Mouse (Mus musculus) Muller cell, postnatal 12 days (primary cell): ENCODE measurements around the gene Rbm7.
A peak's percentile ranks its signal among the peaks of the same experiment; 100 is the strongest.
"Not testable (repeated sequence)": the region's sequence is repeated elsewhere in the genome, so short reads cannot be mapped to it uniquely, and the experiment has no call there.

ENCODE experiments used
- DNase-seq: peaks from one replicate; pipeline ENCODE4 v3.0.0-alpha.2; 2015; ENCODE audit errors: inconsistent ontology term

Gene Rbm7

DNA sequence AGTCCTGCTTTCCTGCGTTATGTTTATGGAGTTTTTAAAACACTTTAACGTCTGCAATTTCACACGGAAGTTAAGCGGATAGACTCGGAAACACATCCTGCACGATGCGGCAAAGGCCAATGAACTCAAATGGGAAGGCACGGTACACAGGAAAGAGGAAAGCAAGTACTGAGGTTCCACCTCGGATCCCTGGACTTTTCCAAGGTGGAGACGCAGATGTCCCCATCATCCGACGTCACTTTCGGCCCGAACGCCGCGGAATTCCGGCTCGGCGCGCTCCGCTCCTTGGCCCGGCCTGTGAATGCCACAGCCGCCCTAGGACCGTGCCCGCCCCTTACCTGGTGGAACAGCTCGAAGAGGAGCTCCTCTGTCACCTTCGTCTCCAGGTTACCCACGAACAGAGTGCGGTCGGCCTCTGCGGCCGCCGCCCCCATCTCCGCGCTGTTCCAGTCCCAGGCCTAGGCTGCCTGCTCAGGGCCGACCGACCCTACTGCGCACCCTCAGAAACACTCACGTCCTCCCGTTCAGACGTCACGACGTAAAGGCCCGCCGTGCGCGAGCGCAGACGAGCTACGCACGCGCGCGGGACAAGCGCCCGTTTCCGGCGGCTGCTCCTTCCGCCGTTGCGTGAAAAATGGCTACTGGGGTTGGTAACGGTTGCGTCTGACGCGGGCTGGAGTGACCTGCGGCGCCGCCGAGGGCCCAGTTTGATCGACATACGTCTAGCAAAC is at the start of gene Rbm7, which contains the start of gene Gm5617:
Gene Rbm7, minus strand, starts transcription at position 483 of the 731 bp plus-strand sequence.
Gene Gm5617, plus strand, starts transcription at position 626 of the 731 bp plus-strand sequence.
- DNase-seq = peak; percentile 95

DNA sequence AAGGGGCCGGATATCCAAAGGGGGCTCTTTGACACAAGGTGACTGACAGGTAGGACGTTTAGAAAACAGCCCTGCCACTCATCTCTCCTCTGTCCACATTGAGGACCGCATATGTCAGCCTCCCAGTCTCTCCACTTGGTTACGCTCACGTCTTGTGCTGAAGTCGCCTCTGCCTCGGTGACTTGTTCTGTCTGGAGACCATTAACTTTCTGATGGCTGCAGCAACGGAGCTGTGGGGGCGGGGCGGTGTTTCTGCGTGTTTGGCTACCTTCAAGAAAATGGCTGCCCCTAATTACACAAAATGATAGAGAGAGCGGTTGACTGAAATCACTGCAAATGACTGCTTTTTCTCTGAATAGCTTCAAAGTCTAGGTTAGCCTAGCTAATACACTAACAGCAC is 43.6 kb upstream of the Rbm7 start:
- no peak for DNase-seq

DNA sequence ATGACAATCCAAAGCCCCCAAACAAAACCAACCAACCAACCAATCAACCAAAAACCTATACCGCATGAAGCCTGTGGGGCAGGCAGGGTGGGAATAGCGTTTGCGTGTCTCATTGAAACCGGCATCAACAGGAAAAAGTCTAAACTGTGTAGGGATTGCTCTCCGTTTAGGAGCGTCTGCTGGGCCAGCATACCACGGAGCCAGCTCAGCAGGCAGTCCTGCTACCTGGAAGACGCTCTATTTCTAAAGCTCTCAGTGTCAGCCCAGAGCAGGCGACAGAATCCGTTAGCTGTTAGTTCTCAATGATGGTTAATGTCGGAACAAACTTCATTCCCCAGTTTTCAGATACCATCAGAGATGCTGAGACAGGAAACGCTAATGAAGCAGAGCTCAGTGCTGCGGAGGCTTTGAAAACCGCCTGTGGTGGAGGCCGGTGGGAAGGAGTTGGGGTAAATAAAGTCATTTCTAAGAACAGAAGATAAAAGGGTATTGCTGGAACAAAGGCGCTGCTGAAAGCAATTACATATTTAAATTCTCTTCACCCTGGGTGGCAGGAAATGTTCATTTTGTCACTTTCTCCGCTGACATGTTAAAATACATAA is 43.0 kb upstream of the Rbm7 start:
- DNase-seq = no peak

DNA sequence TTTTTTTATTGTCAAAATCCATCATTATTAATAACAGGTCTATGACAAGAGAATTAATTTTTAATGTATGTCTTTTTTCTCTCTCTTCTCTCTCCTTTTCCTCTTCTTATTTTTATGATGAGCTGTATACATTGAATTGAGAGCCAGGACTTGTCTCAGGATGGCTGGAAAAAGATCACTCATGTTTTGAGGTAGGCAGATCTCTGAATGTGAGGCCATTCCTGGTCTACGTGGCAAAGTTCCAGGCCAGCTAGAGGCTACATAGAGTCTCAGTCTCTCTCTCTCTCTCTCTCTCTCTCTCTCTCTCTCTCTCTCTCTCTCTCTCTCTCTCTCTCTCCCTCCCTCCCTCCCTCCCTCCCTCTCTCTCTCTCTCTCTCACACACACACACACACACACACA is 42.5 kb upstream of the Rbm7 start:
- not testable (repeated sequence) for DNase-seq

DNA sequence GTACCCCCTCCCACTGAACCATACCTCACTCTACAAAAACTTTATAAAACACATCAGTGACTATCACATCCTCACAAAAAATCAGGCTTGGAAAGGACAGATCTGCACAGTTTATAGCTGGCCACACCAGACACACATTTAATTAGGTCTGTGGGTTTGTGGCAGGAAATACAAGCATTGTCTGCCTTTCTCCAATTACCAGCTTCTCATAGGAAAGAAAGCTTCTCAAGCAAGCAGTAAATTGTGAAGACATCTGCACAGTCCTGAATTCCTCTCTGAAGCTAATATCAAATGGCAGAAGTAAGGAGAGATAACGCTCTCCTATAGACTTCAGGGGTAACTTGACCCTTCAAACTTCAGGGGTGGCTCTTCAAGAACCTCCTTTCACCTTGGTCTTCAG is 41.3 kb upstream of the Rbm7 start:
- peak; percentile 27 for DNase-seq

DNA sequence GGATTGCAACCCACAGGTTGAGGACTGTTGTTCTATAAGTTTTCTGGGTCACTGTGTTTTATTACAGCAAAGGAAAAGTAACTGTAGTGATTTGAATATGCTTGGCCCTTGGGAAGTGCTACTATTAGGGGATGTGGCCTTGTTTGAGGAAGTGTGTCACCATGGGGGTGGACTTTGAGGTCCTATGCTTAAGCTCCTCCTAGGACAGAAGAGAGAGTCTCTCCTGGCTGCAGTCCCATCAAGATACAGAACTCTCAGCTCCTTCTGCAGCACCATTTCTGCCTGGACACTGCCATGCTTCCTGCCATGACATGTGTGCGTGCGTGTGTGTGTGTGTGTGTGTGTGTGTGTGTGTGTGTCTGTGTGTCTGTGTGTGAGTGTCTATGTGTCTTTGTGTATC is 37.6 kb upstream of the Rbm7 start:
- DNase-seq = no peak

DNA sequence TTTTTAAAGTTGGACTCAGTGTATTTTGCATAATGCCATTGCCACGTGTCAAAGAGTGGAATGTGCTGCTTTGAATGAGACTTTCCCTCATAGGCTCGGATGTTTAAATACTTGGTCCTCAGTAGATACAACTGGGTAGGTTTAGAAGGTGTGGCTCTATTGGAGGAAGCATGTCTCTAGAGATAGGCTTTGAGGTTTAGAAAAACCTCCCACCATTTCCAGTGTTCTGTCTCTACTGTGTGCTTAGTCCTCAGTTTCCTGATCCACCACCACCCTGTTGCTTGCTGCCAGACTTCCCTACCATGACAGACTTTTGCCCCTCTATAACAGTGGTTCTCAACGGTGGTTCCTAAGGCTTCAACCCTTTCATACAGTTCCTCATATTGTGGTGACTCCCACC is 37.1 kb upstream of the Rbm7 start:
- DNase-seq = no peak

DNA sequence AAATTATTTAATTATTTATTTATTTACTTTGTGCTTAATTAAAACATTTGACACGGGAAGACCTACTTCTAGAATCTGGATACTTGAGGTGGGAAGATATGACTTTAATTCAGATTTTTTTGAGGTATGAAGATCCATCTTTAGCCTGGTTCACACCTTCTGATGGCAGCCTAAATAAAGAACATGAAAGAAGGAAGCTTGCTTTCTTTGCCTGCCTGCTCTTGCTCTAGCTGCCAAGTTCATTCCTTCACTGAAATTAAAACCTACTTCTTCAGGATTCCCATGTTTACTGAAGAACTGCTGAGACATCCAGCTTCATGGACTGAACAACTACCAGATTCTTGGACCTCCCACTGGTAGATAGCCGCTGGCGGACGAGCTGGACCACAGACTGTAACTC is 36.2 kb upstream of the Rbm7 start:
- no peak for DNase-seq

DNA sequence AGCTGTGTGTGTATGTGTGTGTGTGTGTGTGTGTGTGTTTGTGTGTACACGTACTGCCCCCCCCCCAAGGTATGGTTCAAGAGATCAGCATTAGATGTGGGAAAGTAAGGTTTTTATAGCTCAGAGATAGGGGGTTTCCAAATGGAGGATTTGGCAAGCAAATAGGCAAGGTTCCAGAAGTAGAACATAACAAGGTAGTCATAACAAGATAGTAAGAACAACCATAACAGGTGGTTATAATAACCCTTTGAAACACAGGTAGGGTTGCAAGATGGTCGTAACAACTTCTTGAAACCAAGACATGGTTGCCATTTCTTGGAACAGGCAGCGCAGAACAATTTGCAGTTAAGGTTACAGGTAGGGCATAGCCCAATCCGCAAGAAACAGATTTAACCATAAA is 31.4 kb upstream of the Rbm7 start:
- DNase-seq = no peak

DNA sequence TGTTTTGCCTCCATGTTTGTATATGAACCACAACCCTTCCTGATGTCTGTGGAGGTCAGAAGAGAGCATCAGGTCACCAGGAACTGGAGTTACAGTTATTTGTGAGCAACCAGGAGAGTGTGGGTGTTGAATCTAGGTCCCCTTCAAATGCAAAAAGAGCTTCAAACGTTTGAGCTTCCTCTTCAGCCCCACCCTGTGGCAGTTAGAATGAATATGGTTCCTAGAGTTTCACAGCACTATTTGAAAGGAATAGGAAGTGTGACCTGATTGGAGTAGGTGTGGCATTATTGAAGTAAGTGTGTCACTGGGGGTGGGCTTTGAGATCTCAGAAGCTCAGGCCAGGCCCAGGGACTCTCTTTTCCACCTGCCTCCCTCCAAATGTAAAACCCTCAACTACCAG is 30.5 kb upstream of the Rbm7 start:
- DNase-seq = no peak

DNA sequence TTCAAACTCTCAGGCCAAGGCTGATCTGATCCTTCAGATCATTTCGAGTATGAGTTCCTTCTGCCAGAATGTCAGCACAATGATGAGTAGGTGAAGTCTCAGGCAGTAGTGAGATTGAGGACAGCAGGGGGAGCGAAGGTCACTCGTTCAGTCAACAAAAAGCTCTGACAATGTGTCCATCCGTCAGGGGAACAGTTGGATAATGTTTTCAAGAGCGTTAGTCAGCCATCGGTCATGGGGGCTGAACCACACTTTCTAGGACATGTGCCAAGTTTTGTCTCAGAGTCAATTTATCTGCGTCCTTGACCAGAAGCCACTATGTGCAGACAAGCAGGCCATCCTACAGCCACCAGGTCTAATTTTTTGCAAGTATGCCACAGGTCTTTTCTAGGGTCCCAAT is 25.3 kb upstream of the Rbm7 start:
- DNase-seq = not testable (repeated sequence)

DNA sequence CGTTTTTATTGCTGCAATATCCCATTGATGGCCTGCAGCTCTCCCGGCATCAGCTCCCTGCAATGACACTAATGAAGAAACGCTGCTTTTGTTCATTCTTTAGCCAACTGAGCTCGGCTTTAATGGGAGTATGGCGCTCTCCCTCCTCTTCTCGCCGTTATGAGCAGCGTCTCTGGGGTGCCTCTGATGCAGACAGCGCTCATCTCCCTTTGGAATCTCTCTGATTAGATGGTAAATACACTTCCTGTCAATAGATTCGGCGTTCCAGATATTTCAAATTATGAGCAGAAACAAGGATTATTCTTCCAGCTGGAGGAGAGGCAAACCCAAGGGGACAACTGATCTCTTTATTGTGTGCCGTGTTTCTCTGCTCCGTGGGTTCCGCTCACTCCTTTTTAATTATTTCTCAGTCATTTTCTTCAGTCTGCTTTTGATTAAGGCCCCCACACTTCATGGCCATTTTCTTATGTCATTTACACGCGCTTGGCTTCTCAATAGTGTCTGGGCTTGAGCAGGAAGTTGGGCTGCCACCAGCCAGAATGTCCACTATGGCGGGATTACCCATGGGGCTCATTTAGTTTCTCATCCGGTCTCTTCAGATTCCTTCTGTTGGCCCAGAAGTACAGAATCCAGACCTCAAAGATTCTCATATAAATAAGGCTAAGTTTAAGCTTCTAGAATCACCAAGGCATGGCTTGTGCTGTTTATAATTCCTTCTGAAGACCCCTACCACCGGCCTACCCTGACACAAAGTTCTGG is 22.5 kb upstream of the Rbm7 start:
- peak; percentile 40 for DNase-seq

DNA sequence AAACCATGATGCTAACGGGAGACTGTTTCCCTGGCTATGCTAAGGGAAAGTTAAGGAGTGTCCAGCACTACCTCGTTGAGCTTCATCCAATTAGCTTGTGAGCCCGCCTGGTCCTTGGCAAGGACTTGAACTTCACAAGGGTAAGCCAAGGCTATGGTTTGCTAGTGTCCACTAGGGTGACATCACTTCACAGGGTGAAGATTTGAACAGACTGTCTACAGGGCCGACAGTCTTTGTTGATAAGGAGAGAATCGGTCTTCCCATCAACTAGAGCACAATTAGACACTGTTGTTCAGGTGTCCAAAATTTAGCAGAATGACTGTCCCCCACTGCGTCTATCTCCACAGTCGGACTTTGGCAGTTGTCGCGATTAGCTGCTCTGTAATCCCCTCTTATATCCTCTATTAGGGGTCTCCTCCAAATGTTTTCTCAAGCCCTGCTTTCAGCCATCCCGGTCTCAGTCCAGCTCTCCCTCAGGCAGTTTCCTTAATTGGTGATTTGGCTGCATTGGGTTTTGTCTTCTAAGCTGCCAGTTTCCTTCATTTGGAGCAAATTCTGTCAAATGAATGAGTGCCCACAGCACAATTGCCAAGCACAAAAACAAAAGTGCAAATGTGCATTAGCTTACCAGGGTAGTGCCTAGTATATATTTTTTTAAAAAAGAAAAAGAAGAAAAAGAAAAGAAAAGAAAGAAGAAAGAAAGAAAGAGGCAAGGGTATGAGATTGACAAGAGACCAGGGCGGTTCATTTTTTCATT is 21.7 kb upstream of the Rbm7 start:
- peak; percentile 43 for DNase-seq

DNA sequence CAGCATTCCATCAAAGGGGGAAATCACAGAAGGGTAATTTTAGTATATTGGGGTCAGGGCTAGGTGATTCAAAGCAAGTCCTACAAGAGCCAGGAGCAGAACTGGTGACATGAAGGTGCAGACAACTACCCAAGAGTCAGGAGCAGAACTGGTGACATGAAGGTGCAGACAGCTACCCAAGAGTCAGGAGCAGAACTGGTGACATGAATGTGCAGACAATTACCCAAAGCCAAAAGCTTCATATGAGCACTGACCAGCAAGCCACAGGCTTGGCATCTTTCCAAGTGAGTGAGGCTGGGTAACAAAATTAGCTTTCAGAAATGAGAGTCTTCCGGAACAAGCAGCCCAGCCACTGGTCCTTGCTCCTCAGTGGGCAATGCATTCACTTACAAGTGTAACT is 20.2 kb upstream of the Rbm7 start:
- DNase-seq = peak; percentile 73

DNA sequence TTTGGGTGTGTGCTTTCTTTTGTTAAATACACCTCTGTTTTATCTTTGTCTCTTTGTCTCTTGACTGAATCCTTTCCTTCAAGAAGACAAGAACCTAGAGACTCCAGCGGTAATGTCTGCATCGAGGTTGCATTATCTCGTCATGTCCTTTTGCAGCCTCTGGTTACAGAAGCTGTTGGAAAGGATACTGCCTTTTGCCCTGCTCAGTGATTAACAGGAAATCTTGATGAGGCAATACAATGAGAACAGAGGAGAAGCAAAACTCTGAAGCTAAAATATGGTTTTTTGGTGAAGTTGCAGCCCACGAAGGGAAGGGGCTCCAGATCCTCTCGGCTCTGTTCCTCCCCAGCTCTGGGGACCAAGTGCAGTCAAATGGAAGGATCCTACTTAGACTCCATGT is 15.0 kb upstream of the Rbm7 start:
- DNase-seq = no peak

DNA sequence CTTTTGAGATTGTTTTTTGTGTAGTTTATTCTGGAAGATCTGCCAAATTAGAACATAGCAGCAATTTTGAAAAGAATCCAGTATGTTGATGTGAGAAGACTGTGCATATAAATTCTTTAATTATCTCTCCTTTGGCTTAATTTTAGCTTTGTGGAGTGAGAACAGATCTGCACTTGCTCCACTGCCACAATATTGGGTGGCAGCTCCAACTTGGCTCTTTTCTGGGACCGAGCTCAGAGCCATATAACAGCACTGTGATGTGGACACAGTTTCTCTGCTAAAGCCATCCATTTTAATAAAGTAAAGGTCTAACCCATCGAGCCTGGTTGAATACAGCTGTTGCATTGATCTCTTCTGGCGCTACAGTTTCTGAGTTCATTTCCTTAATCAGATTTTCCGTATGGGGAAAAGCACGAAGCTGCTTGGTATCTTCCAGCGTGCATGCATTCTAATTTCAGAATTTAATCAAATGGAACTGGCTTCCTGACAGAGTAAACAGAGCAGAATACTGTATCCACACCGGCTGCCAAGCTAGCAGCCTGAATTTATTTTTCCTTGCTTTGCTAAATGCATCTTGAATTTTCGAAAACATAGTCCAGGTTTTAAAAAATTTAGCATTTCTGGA is 9.8 kb upstream of the Rbm7 start:
- no peak for DNase-seq

DNA sequence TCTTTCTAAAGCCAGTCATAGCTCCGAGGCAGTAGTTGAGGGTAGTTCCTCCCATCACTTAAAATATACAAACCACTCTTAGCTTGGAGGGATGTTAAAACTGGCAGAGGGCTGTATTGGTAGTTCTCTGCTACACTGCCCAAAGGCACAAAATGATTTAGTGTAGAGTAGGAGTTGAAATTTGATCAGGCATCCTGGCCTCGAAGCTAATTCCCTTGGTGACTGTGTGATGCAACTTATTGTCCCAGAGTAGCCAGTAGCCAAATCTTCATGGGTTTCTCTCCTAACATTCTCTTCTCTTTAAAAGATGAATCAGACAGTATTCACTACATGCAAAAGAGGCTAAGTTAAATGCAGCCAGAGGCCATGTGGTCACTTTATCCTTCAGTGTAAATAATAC is 7.9 kb upstream of the Rbm7 start:
- DNase-seq = no peak

DNA sequence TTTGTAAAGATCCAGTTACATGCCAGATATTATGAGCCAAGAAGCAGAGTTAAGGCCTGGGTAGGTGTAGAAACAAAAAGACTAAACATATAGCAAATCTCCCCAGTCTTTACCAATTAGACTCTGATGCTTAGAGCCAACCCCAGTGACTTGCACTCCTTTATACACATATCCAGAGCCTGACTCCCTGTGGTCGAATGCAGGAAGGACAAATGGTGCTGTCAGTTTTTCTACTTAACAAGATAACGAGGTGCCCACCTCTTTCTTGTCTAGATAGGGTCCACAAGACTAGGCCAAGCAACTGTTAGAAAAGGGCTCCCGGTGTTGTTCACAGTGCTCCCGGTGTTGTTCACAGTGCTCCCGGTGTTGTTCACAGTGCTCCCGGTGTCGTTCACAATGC is 6.1 kb upstream of the Rbm7 start:
- DNase-seq = no peak

DNA sequence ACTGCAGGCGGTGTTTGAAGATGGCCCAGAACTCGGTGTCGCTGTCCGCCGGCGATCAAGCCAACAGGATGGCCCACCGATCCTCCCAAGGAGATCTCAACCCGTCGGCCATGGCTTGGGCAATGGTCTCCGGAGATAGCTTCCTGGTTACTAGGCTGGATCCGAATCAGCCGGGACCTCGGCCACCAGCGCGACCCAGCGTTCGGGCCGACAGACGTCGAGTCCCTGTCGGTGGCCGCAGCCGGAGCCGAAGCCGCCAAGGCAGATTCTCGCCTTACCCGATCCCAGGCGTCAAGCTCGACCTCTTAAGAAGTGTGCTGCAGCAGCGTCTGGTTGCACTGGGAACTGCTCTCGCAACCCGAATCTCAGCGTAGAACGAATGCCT is 441 bp upstream of the Rbm7 start:
- no peak for DNase-seq

DNA sequence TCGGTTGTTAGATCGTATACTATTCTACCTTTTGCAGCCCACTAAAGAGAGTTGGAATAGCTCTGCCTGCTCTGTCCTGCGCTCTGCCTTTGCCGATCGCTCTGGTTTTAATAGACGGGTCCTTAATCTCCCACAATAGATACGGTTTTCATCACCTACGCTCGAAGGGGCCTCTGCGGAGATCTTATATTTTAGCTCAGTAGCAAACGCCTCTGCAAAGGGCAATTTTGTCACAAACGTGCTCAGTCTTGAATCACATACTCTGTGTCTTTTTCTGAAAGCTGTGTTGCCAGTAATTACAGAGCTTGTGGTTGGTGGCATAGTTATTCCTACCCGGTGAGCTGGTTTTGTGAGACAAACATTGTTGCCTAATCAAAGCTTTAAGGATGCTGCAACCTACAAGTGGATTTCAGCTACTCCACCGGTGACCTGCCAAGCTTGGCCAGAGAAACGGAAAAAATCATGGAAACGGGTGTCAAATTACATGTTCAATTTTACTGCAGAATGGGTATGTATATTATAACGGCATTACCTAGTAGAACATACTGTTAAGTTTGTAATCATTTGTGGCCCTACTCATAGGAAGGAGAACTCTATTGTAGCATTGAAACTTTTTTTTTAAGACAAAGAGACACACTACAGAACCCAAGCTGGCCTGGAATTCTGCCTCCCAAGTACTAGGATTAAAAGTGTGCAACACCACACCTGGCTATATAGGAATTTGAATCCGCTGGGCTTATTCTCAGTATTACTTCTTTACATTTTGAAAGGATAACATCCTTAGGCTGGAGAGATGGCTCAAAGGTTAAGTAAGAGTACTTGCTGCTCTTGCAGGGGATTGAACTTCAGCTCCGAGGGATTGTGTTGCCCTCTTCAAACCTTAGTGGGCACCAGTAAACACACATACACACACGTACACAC is 13.6 kb downstream of the Rbm7 start:
- peak; percentile 30 for DNase-seq
